Mouse (Mus musculus) lung, adult 2 months (tissue): ENCODE results near the gene Btrc.

ENCODE experiments used
- CTCF ChIP-seq: fragments of 200-500 bp; IDR thresholded peaks from 2 replicates; pipeline ENCODE4 v1.5.1; 2011; ENCODE audit warnings: mild to moderate bottlenecking, low read length, control low read depth; ENCODE audit not compliant: insufficient read depth
- POLR2A ChIP-seq: fragments of 200-500 bp; IDR thresholded peaks from 2 replicates; pipeline ENCODE4 v1.6.1; 2011; ENCODE audit warnings: low read depth, mild to moderate bottlenecking, control low read depth, low read length, borderline replicate concordance; ENCODE audit errors: extremely low read depth

DNA sequence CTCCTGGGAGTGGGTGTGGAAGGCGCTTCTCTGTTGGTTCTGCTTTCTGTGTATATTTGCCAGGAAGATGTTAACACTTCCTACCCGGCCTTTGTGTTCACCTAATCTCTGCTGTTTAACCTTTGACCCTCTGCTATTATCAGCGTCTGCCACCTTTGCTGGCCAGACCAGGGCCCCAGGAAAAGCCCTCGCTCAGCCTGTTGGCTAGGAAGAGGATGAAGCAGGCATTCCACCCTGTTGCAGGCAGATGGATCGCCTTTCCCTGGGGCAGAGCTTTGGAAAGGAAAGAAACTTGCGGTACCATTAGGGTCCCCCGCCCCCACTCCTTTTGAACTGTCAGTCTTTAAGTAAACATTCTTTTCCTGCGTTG lies 212.1 kb downstream of the Btrc start:
- TF ChIP-seq CTCF (no peak), POLR2A (no peak)
